Mouse (Mus musculus): ENCODE results near the gene Prlr.

DNA sequence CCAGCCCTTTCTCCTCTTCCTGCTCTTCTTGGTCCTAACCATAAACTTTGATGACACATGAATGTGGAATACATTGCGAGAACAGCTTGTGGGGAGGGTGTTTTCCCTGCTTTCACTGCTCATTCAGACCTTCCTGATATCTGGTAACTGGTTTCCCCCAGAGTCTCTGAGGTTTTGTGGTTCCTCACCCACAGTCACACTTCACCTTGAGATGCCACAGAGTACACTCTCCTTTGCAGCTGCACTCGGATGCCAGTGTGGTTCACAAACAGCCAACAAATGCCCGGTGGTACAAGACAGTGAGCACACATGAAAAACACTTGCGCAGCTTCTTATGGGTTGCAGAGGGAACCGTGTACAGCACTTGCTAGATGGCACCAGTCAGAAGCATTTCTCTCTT lies 32.5 kb upstream of the Prlr start:
- TF ChIP-seq CTCF (IDR thresholded peaks at IDR 0.05; ENCODE audit: extremely low read depth, insufficient read depth, low read length): no peak
- TF ChIP-seq POLR2A (IDR thresholded peaks at IDR 0.05; ENCODE audit: extremely low read depth, insufficient read depth, low read length): no peak
